Mouse (Mus musculus) kidney, adult 2 months (tissue): Measurements from ENCODE around the gene Polg.

ENCODE experiments used
- CTCF ChIP-seq: fragments of 200-500 bp; conservative IDR thresholded peaks from 2 replicates; pipeline ENCODE4 v1.5.1; 2011; ENCODE audit warnings: low read depth, mild to moderate bottlenecking, control low read depth, low read length, moderate library complexity, mixed read lengths; ENCODE audit not compliant: insufficient read depth, insufficient read length
- POLR2A ChIP-seq: fragments of 200-500 bp; IDR thresholded peaks from one replicate; pipeline ENCODE4 v1.6.1; 2011; ENCODE audit warnings: low read depth, low read length, control low read depth

- TF ChIP-seq CTCF, result no peak
- TF ChIP-seq POLR2A, result no peak
These were observed 43.5 kb upstream of the Polg start for GRCm38 (mm10) chr7:79509710-79510109.
